Mouse (Mus musculus): Measurements from ENCODE around the gene 1700024G13Rik. TPM values are rescaled to one million over a fixed set of nuclear protein-coding genes. Genes with fewer than 3 reads are reported as not detected.
"Not testable (repeated sequence)": the region's sequence is repeated elsewhere in the genome, so short reads cannot be mapped to it uniquely, and the experiment has no call there.

1700024G13Rik gene
- not detected in 2 replicates for polyA plus RNA-seq (2015; fragmentation: Nextera tagmentation; extraction: Ambion mirVana)

DNA sequence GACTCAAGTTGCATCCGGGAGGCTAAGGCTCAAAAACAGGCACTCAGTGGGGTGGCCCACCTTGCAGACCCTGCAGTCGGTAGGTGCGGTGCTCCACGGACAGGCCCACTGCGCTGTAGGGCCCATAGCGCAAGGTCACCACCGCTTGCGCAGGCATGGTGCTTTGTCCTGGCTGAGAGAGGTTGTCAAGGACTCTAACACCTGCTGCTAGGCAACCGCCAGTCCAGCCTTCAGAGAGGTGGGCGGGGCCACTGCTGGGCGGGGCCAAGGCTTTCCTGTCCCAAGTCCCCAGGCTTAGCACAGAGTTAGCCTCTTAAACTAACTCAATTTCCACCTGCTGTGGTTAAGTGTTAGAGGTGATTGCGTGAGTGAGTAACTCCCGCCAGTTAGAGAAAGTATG lies at the start of gene 1700024G13Rik:
TSS of gene 1700024G13Rik (minus strand) at position 196 of the 400 bp plus-strand sequence.
- Histone ChIP-seq H3K9ac (no peak within 1 kb of the TSS), H3K36me3 (no peaks in the 10 kb centered on the region), H3K4me3 (no peak within 1 kb of the TSS), H3K4me1 (no peaks in the 10 kb centered on the region), H3K9me3 (no peaks in the 10 kb centered on the region), H3K27ac (replicated peaks) (no peak within 1 kb of the TSS), H3K27me3 (replicated peaks) (peaks cover 44% of the 10 kb centered on the region), H3K4me2 (peak within 1 kb of the TSS; percentile 5; the same call in 1 of the 2 replicates)
- 5% methylated on average over 13 of the region's 13 CpGs for WGBS
- peak; percentile 61 for ATAC-seq (ENCODE audit: extremely low read depth, insufficient number of reproducible peaks, low FRiP score, low TSS enrichment)

DNA sequence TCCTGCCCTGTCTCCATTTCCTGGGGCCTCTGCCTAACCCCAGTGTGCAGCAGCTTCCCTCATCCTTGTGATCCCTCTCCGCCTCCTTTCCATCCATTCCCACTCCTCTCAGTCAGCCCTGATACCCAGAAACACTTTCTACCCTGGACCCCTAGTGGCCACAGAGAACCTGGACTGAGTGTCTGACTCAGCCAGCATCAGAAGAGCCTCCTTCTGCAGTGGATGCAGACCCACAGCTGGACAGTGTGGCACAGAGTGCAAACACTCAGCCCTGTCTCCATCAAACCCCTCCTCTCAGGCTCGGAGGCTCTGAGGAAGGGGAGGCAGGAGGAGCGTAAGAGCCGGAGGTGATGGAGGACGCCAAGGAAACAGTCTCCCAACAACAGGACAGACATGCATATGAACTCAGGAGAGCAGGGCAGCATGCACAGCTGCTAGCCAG lies 49.2 kb upstream of the 1700024G13Rik start:
- Histone ChIP-seq H3K27me3 (replicated peaks) (peaks cover 22% of the 10 kb centered on the region; the same call in 1 of the 2 replicates), H3K36me3 (no peaks in the 10 kb centered on the region), H3K4me1 (no peaks in the 10 kb centered on the region), H3K4me3 (no peak overlapping the region), H3K9me3 (no peaks in the 10 kb centered on the region), H3K9ac (no peak overlapping the region), H3K27ac (replicated peaks) (no peak overlapping the region), H3K4me2 (no peak overlapping the region)
- no peak for ATAC-seq (ENCODE audit: extremely low read depth, insufficient number of reproducible peaks, low FRiP score, low TSS enrichment)
- 40% methylated on average over 5 of the region's 5 CpGs for WGBS

DNA sequence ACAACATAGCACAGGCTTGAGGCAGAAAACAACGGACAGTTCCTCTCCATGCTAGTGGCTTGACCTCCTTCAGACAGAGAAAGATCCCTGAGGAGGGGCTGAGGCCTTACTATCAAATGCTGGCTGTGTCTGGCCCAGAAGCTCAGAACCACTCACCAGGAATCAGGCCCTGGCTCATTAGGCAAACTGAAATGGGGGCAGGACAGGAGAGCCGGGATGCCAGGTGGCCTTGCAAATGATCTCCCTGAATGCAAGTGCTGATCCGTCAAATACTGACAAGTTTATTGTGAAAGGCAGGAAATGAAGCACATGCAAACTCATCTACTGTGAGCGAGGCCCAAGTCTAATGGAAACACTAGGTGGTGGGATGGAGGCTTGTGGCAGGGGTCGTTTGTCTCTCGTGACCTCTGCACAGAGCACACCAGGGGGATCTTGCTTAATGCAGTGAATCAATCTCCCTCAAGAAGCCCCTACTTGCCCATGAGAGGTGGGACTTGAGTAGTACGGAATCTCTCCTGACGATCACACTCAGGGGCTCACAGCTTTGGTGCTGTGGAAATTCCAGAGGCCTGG lies 40.9 kb upstream of the 1700024G13Rik start:
- no peak overlapping the region for H3K27ac ChIP-seq (replicated peaks)
- H3K9ac ChIP-seq = no peak overlapping the region
- WGBS = 48% methylated on average over 8 of the region's 8 CpGs
- H3K4me2 ChIP-seq = no peak overlapping the region
- H3K9me3 ChIP-seq = no peaks in the 10 kb centered on the region
- ATAC-seq (ENCODE audit: extremely low read depth, insufficient number of reproducible peaks, low FRiP score, low TSS enrichment) = no peak
- no peaks in the 10 kb centered on the region for H3K4me1 ChIP-seq
- peaks cover 17% of the 10 kb centered on the region for H3K27me3 ChIP-seq (replicated peaks)
- no peak overlapping the region for H3K4me3 ChIP-seq
- no peaks in the 10 kb centered on the region for H3K36me3 ChIP-seq

DNA sequence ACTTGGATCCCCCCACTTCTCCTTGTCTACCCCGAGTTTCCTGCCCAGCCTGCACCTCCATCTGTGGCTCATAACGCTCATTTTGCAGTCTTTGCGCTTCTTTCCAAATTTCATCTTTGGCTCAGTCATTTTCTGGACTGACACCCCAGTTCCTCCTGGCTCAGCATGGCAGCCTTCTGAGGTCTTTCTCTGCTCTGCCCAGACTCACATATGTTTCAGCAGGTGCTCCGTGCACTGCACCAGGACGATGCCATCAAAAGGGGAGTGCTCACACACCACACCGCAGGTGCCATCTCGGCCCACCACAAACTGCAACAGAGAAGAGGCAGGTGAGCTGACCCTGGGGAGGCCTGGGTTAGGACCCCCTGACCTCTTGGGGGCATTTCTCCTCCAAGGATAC lies 35.8 kb upstream of the 1700024G13Rik start:
- H3K27ac ChIP-seq (replicated peaks) = no peak overlapping the region
- no peak for ATAC-seq (ENCODE audit: extremely low read depth, insufficient number of reproducible peaks, low FRiP score, low TSS enrichment)
- H3K4me2 ChIP-seq = no peak overlapping the region
- H3K9me3 ChIP-seq = no peaks in the 10 kb centered on the region
- WGBS = 75% methylated on average over 7 of the region's 7 CpGs
- H3K27me3 ChIP-seq (replicated peaks) = peaks cover 19% of the 10 kb centered on the region
- no peaks in the 10 kb centered on the region for H3K36me3 ChIP-seq
- no peak overlapping the region for H3K4me3 ChIP-seq
- no peak overlapping the region for H3K9ac ChIP-seq
- H3K4me1 ChIP-seq = no peaks in the 10 kb centered on the region

DNA sequence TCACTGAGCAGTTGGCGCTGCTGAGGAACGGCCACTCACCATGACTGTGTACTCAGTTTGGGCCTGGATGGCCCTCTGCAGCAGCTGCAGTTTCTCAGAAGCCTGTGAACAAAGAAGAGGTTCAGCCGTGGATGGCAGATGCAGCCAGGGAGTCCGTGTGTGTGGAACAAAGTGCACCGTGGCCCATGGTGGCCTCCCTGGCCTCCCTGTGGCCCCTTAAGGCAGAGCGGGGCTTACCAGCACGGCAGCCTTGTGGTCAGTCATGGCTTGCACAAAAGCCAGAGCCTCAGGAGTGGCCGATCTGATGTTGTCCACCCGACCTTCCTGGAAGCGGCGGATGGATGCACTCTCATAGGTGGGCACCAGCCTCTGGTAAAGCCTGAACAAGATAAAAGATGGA lies 30.6 kb upstream of the 1700024G13Rik start:
- peaks cover 8% of the 10 kb centered on the region; the same call in 1 of the 2 replicates for H3K27me3 ChIP-seq (replicated peaks)
- peaks cover 11% of the 10 kb centered on the region; the same call in 1 of the 2 replicates for H3K9me3 ChIP-seq
- no peak overlapping the region for H3K4me2 ChIP-seq
- H3K4me1 ChIP-seq = no peaks in the 10 kb centered on the region
- H3K4me3 ChIP-seq = no peak overlapping the region
- no peak overlapping the region for H3K27ac ChIP-seq (replicated peaks)
- ATAC-seq (ENCODE audit: extremely low read depth, insufficient number of reproducible peaks, low FRiP score, low TSS enrichment) = no peak
- H3K36me3 ChIP-seq = no peaks in the 10 kb centered on the region
- WGBS = 84% methylated on average over 11 of the region's 11 CpGs
- H3K9ac ChIP-seq = no peak overlapping the region

DNA sequence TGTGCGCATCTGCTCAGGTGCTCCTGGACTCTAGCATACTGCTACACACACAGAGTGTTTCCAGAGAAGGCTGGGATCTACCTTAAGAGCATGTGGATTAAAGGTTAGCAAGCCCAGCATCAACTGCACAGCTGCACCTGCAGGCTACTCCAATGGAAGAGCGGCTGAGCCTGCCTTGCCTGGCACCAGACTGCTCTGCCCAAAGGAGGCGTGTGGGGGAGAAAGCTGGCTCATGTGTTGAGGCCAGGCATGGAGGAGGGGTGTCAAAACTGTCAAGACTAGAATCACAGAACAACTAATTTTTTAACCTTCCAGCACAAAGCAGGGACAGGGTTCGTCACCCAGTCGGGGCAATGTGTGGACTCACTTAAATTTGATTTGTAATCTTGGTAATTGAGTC lies 23.9 kb upstream of the 1700024G13Rik start:
- 71% methylated on average over 5 of the region's 5 CpGs for WGBS
- no peaks in the 10 kb centered on the region for H3K4me1 ChIP-seq
- no peak for ATAC-seq (ENCODE audit: extremely low read depth, insufficient number of reproducible peaks, low FRiP score, low TSS enrichment)
- H3K27me3 ChIP-seq (replicated peaks) = no peaks in the 10 kb centered on the region
- no peaks in the 10 kb centered on the region for H3K36me3 ChIP-seq
- no peak overlapping the region for H3K27ac ChIP-seq (replicated peaks)
- H3K9me3 ChIP-seq = peaks cover 7% of the 10 kb centered on the region; the same call in 1 of the 2 replicates
- H3K4me3 ChIP-seq = no peak overlapping the region
- no peak overlapping the region for H3K4me2 ChIP-seq
- H3K9ac ChIP-seq = no peak overlapping the region

DNA sequence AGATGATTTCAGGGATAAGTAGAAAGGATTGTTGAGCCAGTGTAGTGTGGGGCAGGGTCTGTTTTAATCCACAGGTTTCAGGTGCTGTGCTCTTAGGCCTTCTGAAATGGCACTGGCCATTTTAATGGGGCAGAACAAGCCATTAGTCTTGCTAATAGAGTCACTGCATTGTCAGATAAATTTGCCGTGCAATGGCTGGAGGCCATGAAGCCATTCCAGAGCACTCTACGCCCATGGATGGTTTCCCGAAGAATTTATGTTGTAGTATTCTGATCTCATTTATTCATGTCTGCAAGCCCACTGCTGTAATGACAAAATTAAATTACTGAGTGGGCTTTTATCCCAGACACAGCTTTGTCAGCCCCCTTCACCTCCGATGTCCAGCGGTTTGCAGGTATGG lies 21.9 kb upstream of the 1700024G13Rik start:
- ATAC-seq (ENCODE audit: extremely low read depth, insufficient number of reproducible peaks, low FRiP score, low TSS enrichment) = no peak
- no peaks in the 10 kb centered on the region for H3K4me1 ChIP-seq
- H3K36me3 ChIP-seq = no peaks in the 10 kb centered on the region
- no peak overlapping the region for H3K4me2 ChIP-seq
- H3K9ac ChIP-seq = no peak overlapping the region
- no peaks in the 10 kb centered on the region for H3K27me3 ChIP-seq (replicated peaks)
- 0 out of 2 replicates have a peak, but pooled peaks cover 2% of the 10 kb centered on the region for H3K9me3 ChIP-seq
- H3K27ac ChIP-seq (replicated peaks) = no peak overlapping the region
- H3K4me3 ChIP-seq = no peak overlapping the region
- 86% methylated on average over 5 of the region's 5 CpGs for WGBS

DNA sequence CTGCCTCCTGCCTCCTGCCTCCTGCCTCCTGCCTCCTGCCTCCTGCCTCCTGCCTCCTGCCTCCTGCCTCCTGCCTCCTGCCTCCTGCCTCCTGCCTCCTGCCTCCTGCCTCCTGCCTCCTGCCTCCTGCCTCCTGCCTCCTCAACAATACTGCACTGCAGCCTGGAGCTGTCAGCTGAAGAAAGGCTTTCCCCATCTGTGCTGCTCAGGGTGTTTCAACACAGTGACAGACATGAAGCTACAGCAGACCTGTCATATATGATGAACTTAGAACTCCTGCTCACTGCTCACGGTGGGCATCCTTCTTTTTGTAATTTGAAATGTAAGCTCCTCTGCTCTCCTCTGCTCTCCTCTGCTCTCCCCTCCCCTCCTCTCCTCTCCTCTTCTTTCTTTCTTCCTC lies 17.2 kb upstream of the 1700024G13Rik start:
- 61% methylated on average over 1 of the region's 1 CpGs for WGBS
- not testable (repeated sequence) for H3K4me1 ChIP-seq; H3K9me3 ChIP-seq; H3K27me3 ChIP-seq (replicated peaks); H3K4me3 ChIP-seq; ATAC-seq (ENCODE audit: extremely low read depth, insufficient number of reproducible peaks, low FRiP score, low TSS enrichment); H3K9ac ChIP-seq; H3K4me2 ChIP-seq; H3K36me3 ChIP-seq; H3K27ac ChIP-seq (replicated peaks)

DNA sequence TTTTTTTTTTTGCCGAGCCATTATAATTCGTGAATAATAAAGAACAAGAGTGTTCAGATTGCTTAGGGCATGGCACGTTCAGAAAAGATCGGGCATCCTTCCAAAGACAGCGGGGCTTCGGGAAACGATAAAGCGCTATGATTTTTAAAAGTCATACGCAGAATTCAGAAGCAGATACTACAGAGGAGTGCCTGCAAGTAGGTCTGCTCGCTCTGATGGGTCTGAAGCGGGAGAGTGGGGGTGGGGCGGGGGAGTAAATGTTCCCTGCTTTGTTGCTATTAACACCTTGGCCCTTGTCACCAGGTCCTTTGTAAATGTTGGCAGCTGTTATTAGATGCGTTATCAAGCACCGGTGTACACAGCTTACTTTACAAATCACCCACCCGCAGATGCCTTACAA lies 6.6 kb downstream of the 1700024G13Rik start:
- H3K27me3 ChIP-seq (replicated peaks) = peaks cover 70% of the 10 kb centered on the region
- H3K4me2 ChIP-seq = peak overlapping the region; percentile 47
- peaks cover 25% of the 10 kb centered on the region for H3K4me1 ChIP-seq
- H3K4me3 ChIP-seq = peak overlapping the region; percentile 8; the same call in 1 of the 2 replicates
- no peak overlapping the region for H3K27ac ChIP-seq (replicated peaks)
- ATAC-seq (ENCODE audit: extremely low read depth, insufficient number of reproducible peaks, low FRiP score, low TSS enrichment) = no peak
- H3K9me3 ChIP-seq = no peaks in the 10 kb centered on the region
- no peaks in the 10 kb centered on the region for H3K36me3 ChIP-seq
- WGBS = 36% methylated on average over 15 of the region's 15 CpGs
- H3K9ac ChIP-seq = no peak overlapping the region

DNA sequence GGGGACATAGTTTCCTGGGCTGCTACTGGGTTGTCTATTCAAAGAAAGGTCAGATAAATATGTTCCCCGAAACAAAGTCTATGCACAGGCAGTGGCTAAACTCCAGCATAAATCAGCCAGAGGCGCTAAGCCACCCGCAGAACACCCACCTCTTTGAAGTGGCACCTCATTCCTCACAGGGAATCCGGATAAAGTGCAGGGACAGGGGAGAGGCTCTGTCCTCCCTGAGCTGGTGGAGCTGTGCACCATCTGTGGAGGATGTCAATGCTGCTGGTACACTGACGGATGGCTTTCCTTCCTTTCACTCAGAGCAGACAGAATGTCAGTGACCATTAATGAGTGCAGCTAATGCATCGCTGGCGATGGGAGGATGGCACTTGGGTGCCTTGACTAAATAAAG lies 7.1 kb downstream of the 1700024G13Rik start:
- peak overlapping the region; percentile 8; the same call in 1 of the 2 replicates for H3K4me3 ChIP-seq
- H3K36me3 ChIP-seq = no peaks in the 10 kb centered on the region
- peaks cover 69% of the 10 kb centered on the region for H3K27me3 ChIP-seq (replicated peaks)
- H3K27ac ChIP-seq (replicated peaks) = no peak overlapping the region
- peak overlapping the region; percentile 47 for H3K4me2 ChIP-seq
- no peak overlapping the region for H3K9ac ChIP-seq
- no peaks in the 10 kb centered on the region for H3K9me3 ChIP-seq
- WGBS = 22% methylated on average over 7 of the region's 7 CpGs
- peaks cover 25% of the 10 kb centered on the region for H3K4me1 ChIP-seq
- no peak for ATAC-seq (ENCODE audit: extremely low read depth, insufficient number of reproducible peaks, low FRiP score, low TSS enrichment)

DNA sequence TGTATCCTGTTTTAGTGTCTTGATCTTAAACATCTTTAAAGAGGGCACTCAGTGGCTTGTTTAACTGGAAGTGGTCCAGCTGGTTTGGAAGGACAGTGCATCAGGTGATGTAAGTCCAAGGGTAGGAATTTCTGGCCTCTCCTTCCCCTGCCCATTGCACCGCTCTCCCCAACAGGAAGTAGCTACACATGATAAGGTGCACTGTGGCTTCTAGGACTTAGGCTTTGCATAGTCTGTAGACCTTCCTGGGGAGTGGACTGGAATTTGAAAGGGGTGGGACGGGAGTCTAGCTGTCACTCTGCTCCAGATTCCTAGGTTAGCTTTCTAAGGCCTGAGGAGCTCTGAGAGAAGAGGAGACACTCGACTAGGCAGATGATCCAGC lies 8.1 kb downstream of the 1700024G13Rik start:
- H3K9ac ChIP-seq = no peak overlapping the region
- H3K4me2 ChIP-seq = no peak overlapping the region
- no peak overlapping the region for H3K27ac ChIP-seq (replicated peaks)
- H3K27me3 ChIP-seq (replicated peaks) = peaks cover 65% of the 10 kb centered on the region
- H3K4me1 ChIP-seq = peaks cover 25% of the 10 kb centered on the region
- no peak for ATAC-seq (ENCODE audit: extremely low read depth, insufficient number of reproducible peaks, low FRiP score, low TSS enrichment)
- H3K36me3 ChIP-seq = no peaks in the 10 kb centered on the region
- H3K9me3 ChIP-seq = no peaks in the 10 kb centered on the region
- H3K4me3 ChIP-seq = no peak overlapping the region
- 31% methylated on average over 3 of the region's 3 CpGs for WGBS

DNA sequence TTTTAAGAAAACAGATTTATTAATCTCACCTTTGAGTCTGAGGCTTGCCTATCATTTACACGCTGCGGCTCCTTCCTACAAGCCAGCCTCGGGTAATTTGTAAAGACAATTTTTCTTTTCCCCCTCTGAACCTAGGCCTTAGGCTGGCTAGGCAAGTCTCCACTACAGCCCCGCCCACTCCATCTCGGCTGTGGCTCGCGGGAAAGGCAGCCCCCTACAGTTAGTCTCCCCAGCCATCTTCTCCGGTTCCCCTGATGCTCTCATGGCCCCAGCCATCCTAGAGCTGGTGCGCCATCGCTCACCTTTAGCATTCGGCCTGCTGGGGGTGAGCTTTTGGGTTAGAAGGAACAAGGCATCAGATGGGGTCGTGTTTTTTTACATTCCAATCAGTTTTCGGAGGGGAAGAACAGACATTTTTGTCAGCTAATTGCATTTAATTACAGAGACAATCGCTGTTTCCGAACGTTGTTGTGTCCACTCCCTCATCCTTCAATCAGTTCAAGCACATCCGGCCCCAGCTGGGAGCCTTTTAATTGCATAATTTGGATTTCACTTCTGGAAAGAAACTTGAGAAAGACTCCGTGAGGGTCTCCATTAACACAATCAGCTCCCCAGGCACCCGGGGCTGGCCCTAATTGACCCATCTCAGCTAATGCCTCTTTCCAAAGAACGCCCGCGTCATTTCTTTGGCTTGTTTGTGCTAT lies 8.6 kb downstream of the 1700024G13Rik start:
- no peak overlapping the region; the same call in 1 of the 2 replicates for H3K4me2 ChIP-seq

More for the DNA sequence above, 8.6 kb downstream of the 1700024G13Rik start:
- Histone ChIP-seq H3K27me3 (replicated peaks) (peaks cover 61% of the 10 kb centered on the region), H3K4me1 (peaks cover 25% of the 10 kb centered on the region), H3K4me3 (no peak overlapping the region), H3K27ac (replicated peaks) (no peak overlapping the region), H3K9me3 (no peaks in the 10 kb centered on the region), H3K9ac (no peak overlapping the region), H3K36me3 (no peaks in the 10 kb centered on the region)
- no peak for ATAC-seq (ENCODE audit: extremely low read depth, insufficient number of reproducible peaks, low FRiP score, low TSS enrichment)
- WGBS = 20% methylated on average over 22 of the region's 22 CpGs
